Mouse (Mus musculus) G1E (cell line): Measurements from ENCODE around the gene Aldh6a1.

ENCODE experiments used
- CTCF ChIP-seq: IDR thresholded peaks from 2 replicates; pipeline ENCODE4 v1.5.1; 2012; ENCODE audit warnings: low read depth, low read length, inconsistent platforms, mixed read lengths
- GATA1 ChIP-seq: IDR thresholded peaks from 2 replicates; pipeline ENCODE4 v1.6.1; 2012; ENCODE audit warnings: borderline replicate concordance, low read length, inconsistent platforms, mixed read lengths
- POLR2AphosphoS5 ChIP-seq: IDR thresholded peaks from 2 replicates; pipeline ENCODE4 v1.6.1; 2012; ENCODE audit warnings: low read depth, low read length, inconsistent platforms; ENCODE audit not compliant: insufficient replicate concordance

GRCm38 (mm10) chr12:84438697-84439096 is 12.1 kb downstream of the Aldh6a1 start:
- TF ChIP-seq CTCF (no peak), GATA1 (no peak), POLR2AphosphoS5 (no peak)
